Mouse (Mus musculus): ENCODE data around the gene Akap17b. TPM values are rescaled to one million over a fixed set of nuclear protein-coding genes. Genes with fewer than 3 reads are reported as not detected.

The Akap17b gene
- polyA plus RNA-seq, 1 experiment from 2014 or later: 1.8 TPM

Other genes starting within 250 kb of the Akap17b start
- not detected in 2 replicates for gene Gm6268, start 244.1 kb downstream of the Akap17b start, polyA plus RNA-seq (2015; fragmentation: Nextera tagmentation; extraction: Ambion mirVana)
- not detected in 2 replicates for gene Gm14569, start 153.6 kb downstream of the Akap17b start, polyA plus RNA-seq (2015; fragmentation: Nextera tagmentation; extraction: Ambion mirVana)
- 119 and 130 TPM in 2 replicates for gene Pgrmc1, start 47.2 kb downstream of the Akap17b start, polyA plus RNA-seq (2015; fragmentation: Nextera tagmentation; extraction: Ambion mirVana)
- gene Slc25a43, start 98.3 kb upstream of the Akap17b start, polyA plus RNA-seq (2015; fragmentation: Nextera tagmentation; extraction: Ambion mirVana): 3.1 and 3.9 TPM in 2 replicates
- 1,229 and 1,290 TPM in 2 replicates for gene Slc25a5, start 150.3 kb upstream of the Akap17b start, polyA plus RNA-seq (2015; fragmentation: Nextera tagmentation; extraction: Ambion mirVana)
- gene Ube2a, start 228.5 kb upstream of the Akap17b start, polyA plus RNA-seq (2015; fragmentation: Nextera tagmentation; extraction: Ambion mirVana): 137 and 144 TPM in 2 replicates
- gene C330007P06Rik, start 228.7 kb upstream of the Akap17b start, polyA plus RNA-seq (2015; fragmentation: Nextera tagmentation; extraction: Ambion mirVana): 19.4 and 20.4 TPM in 2 replicates